Mouse (Mus musculus): ENCODE measurements around the gene Col25a1.

Col25a1 gene

GRCm38 (mm10) chr3:130473211-130473768 lies 342.0 kb downstream of the Col25a1 start:
- no peak for DNase-seq (ENCODE audit: low spot score)

- no peak for DNase-seq (ENCODE audit: low spot score)
Observed at GRCm38 (mm10) chr3:130473970-130474369, 342.7 kb downstream of the Col25a1 start.

GRCm38 (mm10) chr3:130482513-130482912 lies 351.2 kb downstream of the Col25a1 start:
- no peak for DNase-seq (ENCODE audit: low spot score)

- no peak for DNase-seq (ENCODE audit: low spot score)
Observed at GRCm38 (mm10) chr3:130488839-130489238, 357.5 kb downstream of the Col25a1 start.

- DNase-seq (ENCODE audit: low spot score) = no peak
Observed at GRCm38 (mm10) chr3:130494192-130494591, 362.9 kb downstream of the Col25a1 start.

- no peak for DNase-seq (ENCODE audit: low spot score)
Observed at GRCm38 (mm10) chr3:130494665-130495396, 363.5 kb downstream of the Col25a1 start.

GRCm38 (mm10) chr3:130497036-130497435 lies 365.7 kb downstream of the Col25a1 start:
- DNase-seq (ENCODE audit: low spot score) = no peak

GRCm38 (mm10) chr3:130501713-130502112 lies 370.4 kb downstream of the Col25a1 start:
- DNase-seq (ENCODE audit: low spot score) = no peak

GRCm38 (mm10) chr3:130508330-130508729 lies 377.0 kb downstream of the Col25a1 start:
- no peak for DNase-seq (ENCODE audit: low spot score)

GRCm38 (mm10) chr3:130518457-130518879 lies 387.2 kb downstream of the Col25a1 start:
- no peak for DNase-seq (ENCODE audit: low spot score)

GRCm38 (mm10) chr3:130521834-130522476 lies 390.7 kb downstream of the Col25a1 start:
- DNase-seq (ENCODE audit: low spot score) = no peak

GRCm38 (mm10) chr3:130523019-130523418 lies 391.7 kb downstream of the Col25a1 start:
- no peak for DNase-seq (ENCODE audit: low spot score)

- DNase-seq (ENCODE audit: low spot score) = no peak
Observed at GRCm38 (mm10) chr3:130524367-130525137, 393.3 kb downstream of the Col25a1 start.

GRCm38 (mm10) chr3:130535021-130535420 lies 403.7 kb downstream of the Col25a1 start:
- no peak for DNase-seq (ENCODE audit: low spot score)

GRCm38 (mm10) chr3:130541541-130541940 lies 410.2 kb downstream of the Col25a1 start:
- no peak for DNase-seq (ENCODE audit: low spot score)

- DNase-seq (ENCODE audit: low spot score) = no peak
Observed at GRCm38 (mm10) chr3:130545995-130546394, 414.7 kb downstream of the Col25a1 start.

- DNase-seq (ENCODE audit: low spot score) = no peak
Observed at GRCm38 (mm10) chr3:130549066-130549465, 417.8 kb downstream of the Col25a1 start.

GRCm38 (mm10) chr3:130556263-130556662 lies 425.0 kb downstream of the Col25a1 start:
- no peak for DNase-seq (ENCODE audit: low spot score)

GRCm38 (mm10) chr3:130565586-130565985 lies 434.3 kb downstream of the Col25a1 start:
- no peak for DNase-seq (ENCODE audit: low spot score)

GRCm38 (mm10) chr3:130568331-130569095 lies 437.2 kb downstream of the Col25a1 start:
- no peak for DNase-seq (ENCODE audit: low spot score)

- no peak for DNase-seq (ENCODE audit: low spot score)
Observed at GRCm38 (mm10) chr3:130573243-130573642, 441.9 kb downstream of the Col25a1 start.

GRCm38 (mm10) chr3:130574652-130575051 lies 443.4 kb downstream of the Col25a1 start:
- no peak for DNase-seq (ENCODE audit: low spot score)
